Mouse (Mus musculus) telencephalon, adult 2 months (tissue): ENCODE data around the gene Gm15085.
"Not testable (repeated sequence)": the region's sequence is repeated elsewhere in the genome, so short reads cannot be mapped to it uniquely, and the experiment has no call there.

Experiments used
- DNase-seq: peaks from one replicate; pipeline ENCODE4 v3.0.0-alpha.2; 2011; ENCODE audit warnings: low read depth, low spot score

Gene Gm15085

DNA sequence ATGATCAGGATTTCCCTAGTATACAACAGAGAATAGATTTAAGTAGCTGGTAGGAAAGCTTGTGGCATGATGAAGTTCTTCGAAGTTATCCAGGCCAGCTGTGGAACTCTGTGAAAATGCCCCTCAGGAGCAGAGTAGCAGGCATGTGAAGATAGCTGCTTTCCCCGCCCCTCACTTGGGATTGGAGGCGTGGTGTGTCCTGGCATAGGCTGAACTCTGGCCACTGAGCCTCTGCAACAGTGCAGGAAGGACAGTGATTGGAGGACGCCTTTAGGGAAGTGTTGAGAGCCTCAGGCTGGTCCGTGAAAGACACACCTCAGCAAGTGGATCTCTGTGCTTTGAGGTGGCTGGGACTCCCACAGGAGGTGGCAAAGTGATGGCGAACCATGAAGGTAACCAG, at the start of gene Gm15085:
Gm15085 (plus strand) TSS at position 301 of the 400 bp plus-strand sequence.
- not testable (repeated sequence) for DNase-seq
